Mouse (Mus musculus): ENCODE results near the gene Mamld1.
"Not testable (repeated sequence)": the region's sequence is repeated elsewhere in the genome, so short reads cannot be mapped to it uniquely, and the experiment has no call there.

Gene Mamld1

DNA sequence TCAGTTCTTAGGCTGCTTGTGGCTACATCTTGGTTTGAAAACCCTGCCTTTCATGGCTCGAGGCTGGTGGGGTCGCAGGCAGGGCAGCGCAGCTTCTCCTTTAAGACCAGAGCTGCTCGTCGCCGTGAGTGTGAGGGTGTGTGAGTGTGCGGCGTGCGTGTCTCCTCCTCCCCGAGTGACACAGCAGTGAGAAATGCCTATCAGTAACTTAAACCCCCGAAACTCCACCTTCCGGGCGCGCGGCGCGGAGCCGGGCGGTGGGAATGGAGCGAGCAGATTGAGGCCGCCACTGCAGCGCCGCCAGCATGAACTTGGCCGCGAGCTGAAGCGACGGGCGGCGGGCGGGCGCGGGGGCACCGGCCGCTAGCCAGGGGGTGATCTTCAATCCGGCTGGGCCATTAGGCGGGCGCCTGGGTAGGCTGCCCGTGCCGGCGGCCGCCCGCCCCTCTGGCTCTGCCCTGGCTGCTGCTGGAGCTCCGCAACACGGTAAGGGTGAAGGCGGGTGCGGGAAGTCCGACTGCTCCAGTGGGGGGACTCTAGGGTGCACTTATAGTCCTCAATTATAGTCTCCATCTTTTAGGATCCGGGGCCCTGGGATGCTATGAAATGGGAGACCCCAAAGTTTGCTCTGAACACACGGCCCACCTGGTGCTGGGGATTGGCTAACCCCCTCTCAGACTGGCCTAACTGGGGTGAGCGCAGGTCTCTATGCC, at the start of gene Mamld1:
TSS of gene Mamld1 (plus strand) at position 393 of the 713 bp plus-strand sequence.
- DNase-seq = peak; percentile 65 to 78

DNA sequence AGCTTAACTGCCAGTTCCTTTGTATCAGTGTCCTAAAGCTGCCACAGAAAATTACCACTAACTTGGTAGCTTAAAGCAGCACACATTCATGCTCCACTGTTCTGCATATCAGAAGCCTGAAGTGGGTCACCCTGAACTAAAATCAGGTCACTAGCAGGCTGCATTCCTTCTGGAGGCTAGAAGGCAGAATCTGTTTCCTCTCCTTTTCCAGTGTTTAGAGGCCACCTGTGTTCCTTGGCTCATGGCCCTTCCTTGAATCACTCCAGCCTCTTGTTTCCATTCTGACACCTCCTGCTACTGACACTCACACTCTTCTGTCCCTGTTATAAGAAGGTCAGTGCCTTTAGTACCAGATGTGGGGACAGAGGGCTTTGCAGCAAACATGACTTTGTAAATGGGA, 25.3 kb upstream of the Mamld1 start:
- DNase-seq = no peak

DNA sequence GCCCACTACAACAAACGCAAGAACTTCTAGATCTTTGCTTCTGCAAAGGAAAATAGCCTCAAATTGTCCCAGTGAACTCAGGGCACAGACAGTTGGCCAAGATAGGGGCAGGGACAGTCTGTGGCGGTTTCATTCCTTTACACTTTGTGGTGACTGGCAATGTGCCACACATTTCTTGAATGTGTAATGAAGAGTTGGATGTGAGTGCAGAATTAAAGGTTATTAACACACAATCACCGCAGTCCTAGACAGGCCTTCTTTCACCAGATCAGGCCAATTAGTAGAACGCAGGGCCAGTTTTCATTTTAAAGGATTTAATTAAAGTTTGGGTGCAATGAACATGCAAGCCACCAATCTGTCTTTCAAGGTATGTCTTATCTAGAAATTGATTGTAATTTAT, 22.0 kb upstream of the Mamld1 start:
- DNase-seq = peak in 1 of 2 experiments; percentile 2

DNA sequence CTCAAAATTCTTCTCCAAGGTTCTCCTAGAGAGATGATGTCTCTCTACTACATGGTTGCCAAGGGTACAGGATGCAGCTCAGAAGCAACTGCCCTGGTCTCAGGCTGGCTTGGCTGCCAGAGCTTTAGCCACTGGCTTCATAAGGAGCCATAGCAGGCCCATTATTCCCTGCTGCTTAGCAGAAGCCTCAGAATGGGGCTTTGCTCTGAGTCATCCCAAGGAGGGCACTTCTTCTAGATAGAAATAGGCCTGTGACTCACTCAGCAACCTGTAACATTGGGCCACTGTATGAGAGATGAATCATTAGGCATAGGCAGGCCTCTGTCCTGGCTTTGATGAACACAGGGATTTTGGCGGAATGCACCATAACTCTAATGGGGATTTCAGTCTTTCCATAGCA, 21.1 kb upstream of the Mamld1 start:
- DNase-seq = not testable (repeated sequence)

DNA sequence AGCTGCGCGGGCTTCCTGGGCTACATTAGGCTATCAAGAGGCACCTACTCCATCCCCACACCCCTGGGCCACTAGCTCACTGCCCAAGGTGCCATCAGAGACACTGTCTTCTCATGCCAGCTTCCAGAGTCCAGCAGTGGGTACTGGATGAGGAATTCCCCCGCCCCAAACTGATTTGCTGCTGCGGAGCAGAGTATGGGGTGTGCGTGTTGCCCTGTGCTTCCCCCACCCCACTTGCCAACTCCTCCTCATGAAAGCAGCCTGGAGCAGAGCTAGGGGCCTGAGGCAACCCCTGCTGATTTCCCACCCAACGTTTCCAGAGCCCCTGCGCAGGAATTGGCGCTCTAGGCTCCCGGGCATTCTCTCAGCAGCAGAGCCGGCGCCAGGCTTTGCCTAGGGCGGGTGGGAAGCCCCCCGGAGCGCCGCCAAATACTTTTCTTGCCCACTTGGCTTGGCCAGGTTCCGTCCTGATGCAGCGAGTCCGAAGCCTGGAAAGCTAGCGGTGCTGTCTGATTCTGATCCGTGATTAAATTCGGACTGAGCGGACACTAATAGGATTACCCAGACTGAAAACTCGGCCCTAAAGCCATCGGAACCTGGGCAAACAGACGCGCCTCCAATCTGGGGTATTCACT, 738 bp downstream of the Mamld1 start:
- peak in 1 of 2 experiments; percentile 35 for DNase-seq

DNA sequence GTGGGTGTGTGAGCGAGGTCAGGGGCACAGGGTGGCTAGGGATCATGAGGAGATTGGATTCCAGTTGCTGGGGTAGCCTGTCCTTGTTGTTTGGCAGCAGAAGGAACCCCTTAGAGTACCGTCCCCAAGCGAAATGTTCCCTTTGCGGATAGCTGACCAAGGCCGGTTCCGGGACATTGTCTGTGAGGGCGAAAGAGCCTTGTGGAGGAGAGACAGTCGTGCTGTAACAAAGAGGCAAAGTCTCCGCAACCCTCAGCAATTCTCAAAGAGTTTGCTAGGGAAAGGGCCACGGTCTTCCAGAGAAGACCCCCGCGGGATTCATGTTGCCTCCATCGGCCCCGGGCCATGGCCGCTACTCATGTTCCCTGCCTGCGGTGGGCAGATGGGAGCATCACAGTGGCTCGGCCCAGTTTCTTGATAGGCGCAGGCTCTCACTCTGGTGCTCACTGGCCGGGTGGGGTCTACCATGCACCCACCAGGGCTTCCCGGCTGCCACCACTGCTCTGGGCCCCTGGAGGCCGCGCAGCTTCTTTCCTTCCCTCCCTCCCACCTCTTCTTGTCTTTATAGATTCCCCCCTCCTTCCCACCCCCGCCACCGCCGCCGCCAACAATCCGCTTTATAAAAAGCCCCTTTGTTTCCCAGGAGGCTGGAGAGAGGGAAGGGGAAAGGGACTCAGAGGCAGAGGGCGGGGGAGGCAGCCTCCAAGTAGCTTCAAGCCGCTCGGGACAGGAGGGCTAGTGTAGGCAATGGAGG, 1.5 kb downstream of the Mamld1 start:
- peak in 1 of 2 experiments; percentile 34 for DNase-seq

- peak; percentile 70 to 71 for DNase-seq
These were observed 2.0 kb downstream of the Mamld1 start for GRCm38 (mm10) chrX:71052115-71052478.

GRCm38 (mm10) chrX:71052481-71053216, 2.6 kb downstream of the Mamld1 start:
- DNase-seq = peak; percentile 29 to 40

GRCm38 (mm10) chrX:71053246-71053645, 3.2 kb downstream of the Mamld1 start:
- no peak for DNase-seq

GRCm38 (mm10) chrX:71056968-71057367, 6.9 kb downstream of the Mamld1 start:
- no peak for DNase-seq

- DNase-seq = no peak
These were observed 35.2 kb downstream of the Mamld1 start for GRCm38 (mm10) chrX:71085092-71085807.

DNA sequence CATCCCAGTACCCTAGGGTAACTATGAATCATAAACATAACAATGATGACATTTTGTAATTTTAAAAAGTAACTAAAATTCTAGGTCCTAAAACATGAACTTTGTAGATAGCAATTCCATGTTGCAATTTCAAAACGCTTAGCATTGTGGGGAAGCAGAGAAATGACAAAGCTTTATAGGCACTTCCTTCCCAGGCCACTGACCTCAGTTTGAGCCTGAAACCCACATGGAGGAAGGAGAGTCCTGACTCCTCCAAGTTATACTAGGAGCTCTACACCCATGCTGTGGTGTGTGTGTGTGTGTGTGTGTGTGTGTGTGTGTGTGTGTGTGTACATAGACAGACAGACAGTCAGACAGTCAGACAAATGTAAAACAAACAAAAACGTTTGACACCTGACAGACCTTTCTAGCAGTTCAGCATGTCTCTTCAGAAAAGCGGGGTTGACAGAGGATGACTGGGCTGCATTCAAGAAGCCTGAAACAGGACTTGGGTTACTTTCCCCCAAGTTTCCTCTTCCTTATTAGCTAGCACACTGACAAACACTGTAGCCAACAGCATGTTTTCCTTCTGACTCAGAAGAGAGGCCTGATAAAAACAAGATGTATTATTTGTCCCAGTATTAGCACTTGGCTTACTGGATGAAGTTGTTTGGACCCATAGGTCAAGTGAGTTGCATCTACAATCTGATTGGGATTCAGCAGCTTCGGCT, 37.5 kb downstream of the Mamld1 start:
- no peak for DNase-seq

DNA sequence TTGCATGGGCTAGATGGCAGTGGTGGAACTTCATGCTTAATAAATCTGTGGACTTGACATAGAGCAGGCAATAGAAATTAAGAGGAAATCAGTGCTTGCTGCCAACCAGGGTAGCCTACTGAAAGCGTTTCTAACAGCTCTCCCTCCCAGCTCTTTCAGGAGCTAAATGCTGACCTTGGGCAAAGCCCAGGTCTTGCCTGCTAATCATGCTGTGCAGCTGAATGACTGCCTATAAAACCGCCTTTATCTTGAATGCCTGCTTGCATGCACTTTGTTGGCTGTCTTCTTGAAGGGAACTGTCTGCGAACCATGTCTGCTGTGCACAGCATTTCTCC, 38.0 kb downstream of the Mamld1 start:
- DNase-seq = no peak

GRCm38 (mm10) chrX:71105820-71106219, 55.8 kb downstream of the Mamld1 start:
- no peak for DNase-seq

GRCm38 (mm10) chrX:71106392-71106791, 56.3 kb downstream of the Mamld1 start:
- DNase-seq = peak in 1 of 2 experiments; percentile 44

DNA sequence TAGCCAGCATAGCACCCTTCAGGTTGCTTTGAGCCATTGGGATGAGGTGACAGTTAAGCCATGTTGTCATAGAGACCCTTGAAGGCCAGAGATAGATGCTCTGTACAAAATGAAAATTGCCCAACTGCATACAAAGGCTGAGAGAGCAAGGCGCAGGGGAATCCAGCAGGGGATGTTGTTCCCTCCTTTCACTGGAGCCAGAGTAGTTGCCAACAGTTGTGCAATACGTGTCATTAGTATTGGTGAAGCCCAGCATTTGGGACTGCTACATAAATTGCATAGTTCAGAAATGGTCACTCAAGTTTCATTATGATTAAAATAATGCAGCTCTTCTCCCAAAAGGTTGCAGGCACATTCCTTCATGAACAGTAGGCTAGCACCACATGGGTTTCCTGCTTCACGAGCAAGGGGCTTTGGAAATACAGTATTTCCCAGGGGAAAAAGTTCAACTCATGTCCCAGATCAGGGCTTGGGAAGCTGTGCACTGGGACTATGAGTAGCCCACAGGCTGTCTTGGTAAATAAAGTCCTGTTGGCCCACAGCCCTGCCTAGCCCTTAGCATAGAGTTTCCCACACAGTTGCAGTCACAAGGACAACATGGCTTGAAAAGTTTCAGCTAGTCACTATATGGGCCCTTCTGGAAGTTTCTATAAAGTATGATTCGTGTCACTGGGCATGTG, 58.1 kb downstream of the Mamld1 start:
- DNase-seq = no peak

DNA sequence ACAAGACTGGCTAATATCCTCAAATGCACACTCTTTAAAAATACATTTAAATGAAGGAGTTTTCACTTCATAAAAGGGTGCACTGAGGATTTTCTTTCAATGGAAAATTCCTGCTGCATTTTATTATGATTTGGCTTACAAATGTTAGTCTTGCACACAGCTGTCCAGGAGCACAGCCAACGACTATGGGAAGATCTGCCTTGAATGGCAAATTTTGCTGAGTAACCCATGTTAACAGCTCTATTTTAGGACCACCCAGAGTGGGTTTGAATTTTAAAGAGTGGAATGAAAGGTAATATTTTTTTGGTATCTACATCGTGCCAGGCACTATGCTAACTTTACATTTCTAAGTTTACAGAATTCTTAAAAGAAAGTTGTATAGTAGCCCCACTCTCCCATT, 60.3 kb downstream of the Mamld1 start:
- no peak for DNase-seq

DNA sequence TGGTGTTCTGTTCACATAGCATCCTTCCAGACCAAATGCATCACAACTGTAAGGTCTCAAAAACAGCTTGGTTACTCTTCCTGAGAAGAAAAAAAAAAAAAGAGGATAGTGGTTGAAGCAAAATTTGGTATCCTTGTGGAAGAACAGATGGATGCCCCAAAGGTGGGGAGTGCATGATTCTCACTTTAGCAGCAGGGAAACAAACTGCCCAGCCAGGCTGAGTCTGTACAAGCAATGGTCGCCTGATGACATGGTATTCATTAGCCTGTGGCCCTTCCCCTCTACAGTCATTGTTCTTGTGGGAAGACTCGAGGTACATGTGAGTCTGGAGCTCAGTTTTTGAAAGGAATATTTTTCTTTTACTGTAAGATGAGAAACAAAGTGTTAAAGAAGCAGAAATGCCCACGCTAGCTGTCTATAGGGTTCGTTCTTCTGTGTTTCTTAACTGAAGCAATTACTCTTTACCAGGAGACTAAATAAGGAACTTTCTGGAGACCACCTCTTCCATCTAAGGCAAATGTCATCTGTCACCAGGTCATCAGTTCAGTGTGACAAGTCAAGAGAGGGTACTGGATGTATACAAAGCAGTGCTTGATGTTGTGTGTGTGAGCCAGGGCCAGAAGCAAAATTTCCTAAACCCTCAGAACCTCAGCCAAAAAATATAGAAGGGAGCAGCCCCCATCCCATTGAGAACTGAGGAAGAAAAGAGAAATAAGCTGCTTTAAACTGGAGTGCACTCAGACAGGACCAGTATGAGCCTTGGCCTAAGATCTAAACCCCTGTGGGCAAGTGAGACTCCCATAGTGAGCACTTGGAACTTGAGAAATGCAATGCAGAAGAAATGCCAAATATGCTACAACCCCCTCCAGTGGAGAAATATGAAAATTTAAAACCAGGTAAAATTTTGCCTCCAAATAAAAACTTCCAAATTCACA, 72.6 kb downstream of the Mamld1 start:
- no peak for DNase-seq

DNA sequence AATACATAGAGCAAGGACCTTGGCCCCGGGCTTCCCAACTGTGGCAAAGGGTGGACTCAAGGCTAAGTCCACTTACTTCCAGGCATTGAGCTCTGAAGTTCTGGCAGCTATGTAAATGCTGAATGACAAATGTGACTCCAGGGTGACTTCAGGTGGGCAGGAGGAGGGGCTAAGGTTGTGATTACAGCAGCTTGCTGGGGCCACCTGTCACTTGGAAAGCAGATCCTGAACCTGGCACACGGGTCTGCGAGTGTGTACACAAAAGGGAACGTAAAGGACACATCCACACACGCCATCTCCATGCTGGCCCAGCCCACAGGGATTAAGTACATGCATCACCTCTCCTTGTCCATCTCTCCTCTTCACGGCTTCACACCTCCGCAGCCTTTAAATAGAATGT, 75.0 kb downstream of the Mamld1 start:
- DNase-seq = no peak

DNA sequence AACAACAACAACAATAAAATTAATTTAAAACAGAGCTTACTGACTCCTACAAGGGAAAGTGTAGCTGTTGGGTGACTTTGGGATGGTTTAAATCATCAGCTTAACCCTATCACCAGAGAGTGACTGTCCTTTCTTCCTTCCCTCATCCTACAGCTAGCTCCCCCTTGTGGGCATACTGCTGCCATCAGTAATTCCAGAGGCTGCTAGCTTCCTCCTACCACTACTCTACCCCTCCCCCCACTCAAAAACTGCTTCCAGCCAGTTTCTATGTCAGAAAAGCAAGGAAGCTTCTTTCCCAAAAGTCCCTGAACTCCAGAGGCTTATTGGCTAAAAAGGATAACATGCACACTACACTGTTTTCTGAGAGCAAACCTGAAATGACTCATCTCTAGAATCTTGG, 81.4 kb downstream of the Mamld1 start:
- peak in 1 of 2 experiments; percentile 50 for DNase-seq

Measured in kidney, postnatal 25 days (tissue).